In the genomic region with DNA sequence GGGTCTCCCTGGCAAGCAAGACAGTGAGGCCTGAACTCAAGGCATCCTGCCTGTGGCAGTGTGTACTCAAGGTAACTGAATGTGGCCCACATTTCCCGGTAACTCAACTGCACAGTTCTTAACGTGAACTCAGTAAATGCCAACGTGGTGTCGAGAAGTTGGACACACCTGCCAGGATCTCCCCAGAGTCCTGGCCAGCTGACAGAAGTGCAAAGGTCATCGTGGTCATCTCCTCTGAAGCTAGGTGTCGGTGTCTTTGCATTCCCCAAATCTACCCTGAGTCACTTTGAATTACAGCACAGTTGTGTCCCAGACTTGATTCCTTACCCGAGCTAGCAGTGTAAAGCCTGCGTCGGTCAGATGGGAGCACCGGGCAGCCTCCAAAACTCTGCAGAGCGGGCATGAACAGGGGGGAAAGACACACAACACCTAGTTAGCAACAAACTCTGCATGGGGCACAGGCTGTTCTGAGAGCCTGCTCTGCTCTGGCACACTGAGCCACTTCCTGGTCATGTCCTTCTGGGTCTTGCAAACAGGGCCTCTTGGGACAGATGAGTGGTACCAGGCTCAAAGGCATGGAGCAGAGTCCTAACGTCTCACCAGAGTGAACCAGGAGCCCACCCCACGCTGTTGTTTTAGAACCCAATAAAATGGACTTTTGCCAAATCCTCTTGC, we compare ENCODE assay signal across 19 mouse cellular contexts. TPM values are rescaled to one million over a fixed set of nuclear protein-coding genes. Genes with fewer than 3 reads are reported as not detected.
DNase-seq lines count a peak whose midpoint lies in the region; ATAC-seq and TF ChIP-seq lines count a peak whose summit lies in the region.
"Had no signal": no experiment of that assay in that cellular context is flagged by ENCODE, and none has a peak within 500 bp of the region (broad histone marks: within the 10 kb centered on the region; RNA-seq: fewer than 3 reads in every experiment).

No protein-coding gene starts in this region.

- H3K4me2 ChIP-seq in kidney, embryonic 15.5 days: no peak overlapping the region
- H3K4me2 ChIP-seq: embryonic facial prominence, embryonic 12.5 days; forebrain, embryonic 15.5 days; heart, embryonic 11.5 days; heart, embryonic 15.5 days; hindbrain, embryonic 14.5 days had no signal

- peaks cover 22% of the 10 kb centered on the region; the same call in 1 of the 2 replicates for H3K4me1 ChIP-seq in kidney, adult 2 months (ENCODE audit: control insufficient read depth, insufficient read depth, low read length)
- H3K4me1 ChIP-seq in kidney, embryonic 15.5 days: no peaks in the 10 kb centered on the region
- H3K4me1 ChIP-seq: embryonic facial prominence, embryonic 12.5 days had no signal

- H3K27me3 ChIP-seq in kidney, adult 2 months (replicated peaks; ENCODE audit: control insufficient read depth, insufficient read depth, low read length): no peaks in the 10 kb centered on the region
- no peaks in the 10 kb centered on the region for H3K27me3 ChIP-seq in kidney, embryonic 15.5 days
- H3K27me3 ChIP-seq: embryonic facial prominence, embryonic 12.5 days; forebrain, embryonic 15.5 days; heart, embryonic 15.5 days had no signal

- no peaks in the 10 kb centered on the region for H3K9me3 ChIP-seq in kidney, embryonic 15.5 days (replicated peaks)
- H3K9me3 ChIP-seq: embryonic facial prominence, embryonic 12.5 days; forebrain, embryonic 15.5 days; heart, embryonic 15.5 days; hindbrain, embryonic 10.5 days had no signal

- no peak overlapping the region for H3K9ac ChIP-seq in kidney, embryonic 15.5 days
- H3K9ac ChIP-seq: embryonic facial prominence, embryonic 12.5 days; forebrain, embryonic 15.5 days; heart, embryonic 15.5 days; hindbrain, embryonic 14.5 days had no signal

- no peak for TF ChIP-seq CTCF in kidney, adult 2 months (conservative IDR thresholded peaks at IDR 0.05; ENCODE audit: insufficient read depth, insufficient read length, low read depth, low read length)

- H3K4me3 ChIP-seq in kidney, adult 2 months (ENCODE audit: insufficient read depth, low read depth, low read length): no peak overlapping the region
- no peak overlapping the region for H3K4me3 ChIP-seq in kidney, embryonic 15.5 days (replicated peaks)
- H3K4me3 ChIP-seq: embryonic facial prominence, embryonic 12.5 days; forebrain, embryonic 15.5 days; heart, adult 2 months; heart, embryonic 15.5 days; hindbrain, embryonic 10.5 days had no signal

- no peak for ATAC-seq in kidney, embryonic 15.5 days (replicated peaks; ENCODE audit: low FRiP score)
- ATAC-seq: forebrain, embryonic 15.5 days had no signal

- WGBS in kidney, adult 2 months: 55% methylated on average over 13 of the region's 13 CpGs
- WGBS in kidney, embryonic 15.5 days: 78% methylated on average over 13 of the region's 13 CpGs

- H3K36me3 ChIP-seq in kidney, adult 2 months (ENCODE audit: control insufficient read depth, insufficient read depth, low read length): no peaks in the 10 kb centered on the region
- H3K36me3 ChIP-seq in kidney, embryonic 15.5 days: 0 out of 2 replicates have a peak, but pooled peaks cover 5% of the 10 kb centered on the region
- H3K36me3 ChIP-seq: embryonic facial prominence, embryonic 12.5 days; heart, embryonic 15.5 days had no signal

- TF ChIP-seq POLR2A in kidney, adult 2 months (IDR thresholded peaks at IDR 0.05; ENCODE audit: low read depth, low read length): no peak

- H3K27ac ChIP-seq in kidney, adult 2 months (ENCODE audit: insufficient read depth, low read depth, low read length): peak overlapping the region; percentile 29
- H3K27ac ChIP-seq in kidney, embryonic 15.5 days: no peak overlapping the region
- H3K27ac ChIP-seq: embryonic facial prominence, embryonic 12.5 days; forebrain, embryonic 15.5 days; heart, adult 2 months; heart, embryonic 15.5 days; hindbrain, embryonic 10.5 days; hindbrain, embryonic 14.5 days had no signal

- DNase-seq in kidney, adult 2 months: peak; percentile 93
- DNase-seq in kidney, adult 8-10 months: peak; percentile 76 to 88
- DNase-seq in kidney, postnatal 14 days: peak; percentile 69
- DNase-seq in retina, embryonic 14.5 days (ENCODE audit: low spot score): no peak
- DNase-seq in thymus, postnatal 25 days: no peak
- DNase-seq: adrenal gland, postnatal 10 days; cerebellum, adult 11 months; cerebellum, adult 9-10 months; cerebellum, postnatal 25 days; gastrocnemius, postnatal 10 days; heart, adult 2 months; heart, postnatal 14 days had no signal

RNA-seq across cellular contexts. Expression of a gene that starts 54.3 kb away (rescaled TPM):
- 42.5 and 44.7 TPM in 2 replicates for polyA plus RNA-seq in kidney, adult 2 months (2012; rRNA removed)
- polyA plus RNA-seq in kidney, embryonic 15.5 days (2015; fragmentation: Nextera tagmentation; extraction: Ambion mirVana): 35.1 and 37.2 TPM in 2 replicates

Comparison
In these comparisons a context has a peak if more than half of its experiments do, and no peak if none do; other contexts are left out.
1. DNase-seq: peak in kidney, adult 2 months (single experiment), kidney, adult 8-10 months (2 of 2) and kidney, postnatal 14 days (single experiment); none in retina, embryonic 14.5 days (single experiment) and thymus, postnatal 25 days (single experiment).